Mouse (Mus musculus) left cerebral cortex, postnatal 10 days (tissue): ENCODE measurements around the gene Lsm12. TPM values are rescaled to one million over a fixed set of nuclear protein-coding genes. Genes with fewer than 3 reads are reported as not detected.

Experiments
- DNase-seq, 2 experiments: peaks; one replicate each; pipeline ENCODE4 v3.0.0; 2021 to 2022; ENCODE audit warnings: low spot score in 2 of 2, mixed read lengths in 1 of 2; ENCODE audit errors: extremely low spot score in 1 of 2
- intact Hi-C: fragments of 180-260 bp; cut with DNase I; formaldehyde crosslinking; loops from one replicate; pipeline ENCODE4 v1.15.1; 2025
- total RNA-seq, 2 experiments: library from RNA; stranded (reverse); gene quantifications; 2 replicates each; pipeline ENCODE4 v1.2.3; 2021

The Lsm12 gene
- total RNA-seq = 10 to 100 TPM; 67.6 to 72.3 TPM

- peak; percentile 89 to 97 for DNase-seq
- intact Hi-C loops = no loop called here
These were observed at the start of gene Lsm12 for GRCm38 (mm10) chr11:102184646-102185495. Lsm12 (minus strand) TSS chr11:102185296.

GRCm38 (mm10) chr11:102230006-102230741, 45.1 kb upstream of the Lsm12 start, which contains the start of gene Hdac5:
Hdac5 (minus strand) TSS chr11:102230166.
- peak; percentile 98 to 99 for DNase-seq
- intact Hi-C loops = no loop called here

GRCm38 (mm10) chr11:102229331-102229953, 44.3 kb upstream of the Lsm12 start:
- intact Hi-C loops = no loop called here
- peak in 1 of 2 experiments; percentile 60 for DNase-seq

GRCm38 (mm10) chr11:102228646-102229268, 43.7 kb upstream of the Lsm12 start:
- no peak for DNase-seq
- intact Hi-C loops = no loop called here

GRCm38 (mm10) chr11:102228191-102228545, 43.1 kb upstream of the Lsm12 start:
- intact Hi-C loops = no loop called here

GRCm38 (mm10) chr11:102227270-102228190, 42.4 kb upstream of the Lsm12 start:
- intact Hi-C loops = no loop called here

More at GRCm38 (mm10) chr11:102228191-102228545, 43.1 kb upstream of the Lsm12 start:
- DNase-seq = no peak

GRCm38 (mm10) chr11:102226067-102226978, 41.2 kb upstream of the Lsm12 start:
- no peak for DNase-seq
- intact Hi-C loops = no loop called here

More at GRCm38 (mm10) chr11:102227270-102228190, 42.4 kb upstream of the Lsm12 start:
- DNase-seq = no peak

GRCm38 (mm10) chr11:102225221-102225620, 40.1 kb upstream of the Lsm12 start:
- intact Hi-C loops = no loop called here
- DNase-seq = no peak

GRCm38 (mm10) chr11:102224686-102225085, 39.6 kb upstream of the Lsm12 start:
- DNase-seq = no peak
- intact Hi-C loops = no loop called here

GRCm38 (mm10) chr11:102223166-102223565, 38.1 kb upstream of the Lsm12 start:
- intact Hi-C loops = no loop called here
- peak in 1 of 2 experiments; percentile 74 for DNase-seq

- intact Hi-C loops = no loop called here
- DNase-seq = no peak
These were observed 36.9 kb upstream of the Lsm12 start for GRCm38 (mm10) chr11:102221954-102222351.

GRCm38 (mm10) chr11:102221243-102221953, 36.3 kb upstream of the Lsm12 start:
- intact Hi-C loops = no loop called here
- DNase-seq = no peak

GRCm38 (mm10) chr11:102220451-102220850, 35.4 kb upstream of the Lsm12 start:
- intact Hi-C loops = no loop called here
- peak in 1 of 2 experiments; percentile 36 for DNase-seq

- intact Hi-C loops = no loop called here
- DNase-seq = peak in 1 of 2 experiments; percentile 70
These were observed 34.9 kb upstream of the Lsm12 start for GRCm38 (mm10) chr11:102219994-102220346.

- peak in 1 of 2 experiments; percentile 56 for DNase-seq
- intact Hi-C loops = no loop called here
These were observed 34.3 kb upstream of the Lsm12 start for GRCm38 (mm10) chr11:102219247-102219993.

- DNase-seq = peak; percentile 95 to 97
- intact Hi-C loops = no loop called here
These were observed 33.7 kb upstream of the Lsm12 start for GRCm38 (mm10) chr11:102218783-102219182.
